Mouse (Mus musculus): Measurements from ENCODE around the gene Zfp580.

Zfp580 gene

DNA sequence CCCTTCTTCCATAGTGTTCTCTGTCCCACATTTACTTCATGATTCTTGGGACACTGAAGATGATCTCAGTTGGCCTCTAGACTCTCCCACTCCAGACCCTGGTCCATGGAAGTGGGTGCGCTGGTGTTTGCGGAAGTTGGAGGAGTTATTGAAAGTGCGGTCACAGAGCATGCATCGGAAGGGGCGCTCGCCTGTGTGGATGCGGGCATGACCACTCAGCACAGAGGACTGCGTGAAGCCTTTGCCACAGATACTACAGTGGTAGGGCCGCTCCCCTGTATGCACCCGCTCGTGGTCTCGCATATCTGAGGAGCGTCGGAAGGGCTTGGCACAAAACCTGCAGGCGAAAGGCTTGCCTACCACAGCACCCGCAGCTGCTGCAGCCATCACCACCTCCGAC is 15.7 kb upstream of the Zfp580 start:
- no peak for DNase-seq (ENCODE audit: low spot score)

DNA sequence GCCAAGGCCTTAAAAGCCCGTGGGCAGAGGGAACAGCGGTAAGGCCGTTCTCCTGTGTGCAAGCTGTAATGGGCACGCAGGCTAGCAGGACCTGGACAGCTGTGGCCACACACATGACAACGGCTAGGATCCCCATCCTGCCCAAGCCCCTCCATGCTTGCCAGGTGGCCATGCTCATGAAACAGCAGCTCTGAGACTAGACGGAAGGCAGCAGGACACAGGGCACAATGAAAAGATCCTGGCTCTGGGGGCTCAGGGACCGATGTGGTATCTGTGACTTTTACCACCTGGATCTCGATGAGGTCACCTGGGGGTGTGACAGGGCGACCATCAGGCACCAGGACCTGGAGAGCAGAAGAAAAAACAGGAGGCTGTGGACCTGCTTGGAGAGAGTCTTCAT is 15.2 kb upstream of the Zfp580 start:
- no peak for DNase-seq (ENCODE audit: low spot score)

DNA sequence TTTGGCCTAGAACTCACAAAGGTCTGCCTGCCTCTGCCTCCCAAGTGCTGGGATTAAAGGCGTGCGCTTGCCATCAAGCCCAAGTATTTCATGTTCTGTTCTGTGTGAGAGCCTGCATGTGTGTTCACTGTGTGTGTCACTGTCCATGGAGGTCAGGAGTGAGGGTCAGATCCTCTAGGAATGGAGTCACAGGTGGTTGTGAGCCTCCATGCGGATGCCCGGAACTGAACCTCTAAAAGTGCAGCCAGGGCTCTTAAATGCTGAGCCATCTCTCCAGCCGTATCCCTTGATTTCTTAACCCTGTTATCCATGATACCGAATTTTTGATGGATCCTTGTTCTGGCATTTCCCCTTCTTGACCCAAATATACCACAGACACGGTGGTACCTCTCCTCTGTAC is 14.3 kb upstream of the Zfp580 start:
- DNase-seq (ENCODE audit: low spot score), result no peak

DNA sequence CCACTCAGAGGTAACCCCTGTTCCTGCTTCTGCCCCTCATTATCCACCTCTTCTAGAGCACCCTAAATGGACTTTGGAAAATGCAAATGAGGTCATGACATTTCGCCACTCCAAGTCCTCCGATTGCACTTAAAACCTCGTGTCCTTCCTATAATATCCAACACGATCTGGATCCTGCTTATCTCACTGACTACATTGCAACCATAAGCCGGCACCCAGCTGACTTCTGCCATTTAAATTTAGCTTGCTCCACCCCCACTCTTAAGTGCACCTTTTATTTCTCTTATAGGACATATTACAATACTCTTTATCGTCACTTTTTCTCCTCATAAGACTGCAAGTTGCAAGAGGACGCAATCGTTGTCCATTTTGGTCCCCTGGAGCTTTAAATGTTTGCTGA is 13.9 kb upstream of the Zfp580 start:
- no peak for DNase-seq (ENCODE audit: low spot score)

DNA sequence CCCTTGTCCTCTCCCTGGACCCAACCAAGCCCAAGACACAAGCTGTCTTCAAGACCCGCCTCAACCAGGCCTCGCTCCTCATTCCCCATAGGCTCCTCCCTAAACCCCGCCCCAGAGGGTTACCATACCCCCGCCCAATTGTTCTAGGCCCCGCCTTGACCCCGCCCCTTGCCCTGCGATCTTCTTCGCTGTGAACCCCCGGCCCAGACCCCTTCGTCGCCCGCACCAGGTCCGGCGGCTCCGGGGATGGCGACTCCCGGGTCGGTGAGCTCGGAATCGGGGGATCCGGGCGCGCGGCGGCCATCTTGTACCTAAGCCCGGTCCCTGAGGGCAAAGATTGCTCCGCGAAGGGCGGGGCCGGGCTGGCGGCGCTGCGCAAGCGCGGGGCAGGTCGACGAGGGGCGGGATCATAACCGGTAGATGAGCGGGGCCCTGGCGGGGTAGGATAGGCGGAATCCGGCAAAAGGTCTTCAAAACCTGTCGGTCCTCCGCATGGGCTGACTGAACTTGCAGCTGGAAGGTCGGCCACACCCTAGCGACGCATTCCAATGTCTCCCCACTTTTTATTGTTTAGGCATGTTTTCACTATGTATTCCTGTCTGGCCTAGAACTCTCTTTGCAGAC is 13.1 kb upstream of the Zfp580 start, which contains the start of gene Zfp784:
Zfp784 (minus strand) TSS at position 338 of the 624 bp plus-strand sequence.
- peak; percentile 88 for DNase-seq (ENCODE audit: low spot score)

DNA sequence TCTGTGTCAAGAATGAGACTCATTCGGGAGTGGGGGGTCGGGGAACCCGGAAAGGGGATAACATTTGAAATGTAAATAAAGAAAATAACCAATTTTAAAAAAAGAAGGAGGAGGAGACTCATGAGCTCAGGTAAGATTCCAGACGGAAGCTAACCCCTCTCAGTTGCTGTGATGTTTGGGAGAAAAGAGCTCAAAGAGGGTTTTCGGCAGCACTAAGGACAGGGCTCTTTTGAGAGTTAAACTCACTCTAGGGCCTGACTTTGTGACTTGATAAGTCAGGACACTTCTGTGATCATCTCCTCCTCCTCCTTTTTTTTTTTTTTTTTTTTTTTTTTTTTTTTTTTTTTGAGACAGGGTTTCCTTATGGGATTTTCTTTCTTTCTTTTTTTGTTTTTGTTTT is 12.4 kb upstream of the Zfp580 start:
- no peak for DNase-seq (ENCODE audit: low spot score)

DNA sequence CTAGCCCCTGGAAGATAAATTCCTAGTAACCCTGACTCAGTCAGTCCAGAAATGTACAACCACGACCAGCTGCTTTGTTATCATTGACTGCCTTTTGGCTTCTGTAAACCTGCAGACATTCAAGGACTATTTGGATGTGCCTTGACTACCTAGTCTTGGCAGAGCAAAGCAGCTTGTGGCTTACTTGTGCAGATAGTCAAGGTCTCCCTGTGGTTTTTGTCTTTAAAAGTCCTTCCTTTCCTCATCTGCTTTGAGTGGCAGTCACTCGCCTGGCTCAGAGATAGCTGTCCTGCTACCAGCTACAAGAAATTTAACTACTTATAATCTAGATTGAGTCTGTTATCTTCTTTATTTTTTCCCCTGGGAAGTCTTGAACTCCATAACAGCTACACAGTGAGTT is 6.4 kb upstream of the Zfp580 start:
- no peak for DNase-seq (ENCODE audit: low spot score)

DNA sequence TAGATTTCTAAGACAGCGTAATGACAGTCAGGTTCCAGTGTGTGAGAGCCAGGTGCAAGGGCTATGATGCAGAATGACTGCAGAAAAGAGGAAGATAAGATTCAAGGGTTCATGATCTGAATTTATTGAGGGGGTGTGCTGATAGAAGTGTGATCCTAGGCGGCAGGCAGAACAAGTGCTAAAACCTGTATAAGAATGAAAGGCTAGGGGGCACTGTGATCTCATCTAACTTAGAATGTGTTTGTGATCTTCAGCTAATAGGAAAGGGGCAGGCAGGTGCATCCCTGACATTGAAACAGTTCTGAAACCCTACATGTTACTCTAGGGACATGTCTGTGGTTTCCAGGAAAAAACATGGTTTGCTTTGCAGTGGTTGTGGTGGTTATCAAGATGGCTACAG is 5.2 kb upstream of the Zfp580 start:
- no peak for DNase-seq (ENCODE audit: low spot score)

DNA sequence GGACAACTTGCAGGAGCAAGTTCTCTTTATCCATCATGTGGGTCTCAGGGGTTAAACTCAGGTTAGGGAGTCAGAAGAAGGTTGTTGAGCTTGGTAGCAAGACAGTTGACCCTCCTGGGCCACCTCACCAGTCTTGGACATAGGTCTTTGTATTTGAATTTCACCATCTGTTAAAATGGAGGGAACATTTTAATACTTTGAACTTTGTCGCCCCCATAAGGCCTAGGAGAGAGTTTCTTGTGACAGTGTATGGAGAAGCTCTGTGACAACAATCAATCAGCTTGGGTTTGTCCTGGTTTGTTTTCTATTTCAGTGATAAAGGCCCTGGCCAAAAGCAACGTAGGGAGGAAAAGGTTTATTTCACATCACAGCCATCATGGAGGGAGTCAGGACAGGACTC is 4.0 kb upstream of the Zfp580 start:
- no peak for DNase-seq (ENCODE audit: low spot score)

DNA sequence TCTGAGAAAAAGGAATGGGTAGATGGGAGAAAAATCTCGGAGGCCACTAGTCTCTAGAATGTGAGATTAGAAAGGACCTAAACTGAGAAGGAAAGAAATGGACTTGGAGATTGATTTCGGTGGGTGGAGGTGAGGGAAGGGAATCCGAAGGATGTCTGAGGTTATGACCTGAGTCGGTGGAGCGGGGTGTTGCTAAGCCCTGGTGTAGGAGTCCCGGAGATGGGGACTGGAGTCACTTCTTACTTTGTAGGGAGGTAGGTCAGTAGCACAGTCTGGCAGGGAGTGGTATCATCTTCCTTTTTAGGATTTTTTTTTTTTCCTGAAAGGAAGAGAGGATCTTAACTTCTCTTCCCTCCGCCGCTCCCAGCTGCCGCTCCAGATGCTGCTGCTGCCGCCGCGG is 1.1 kb downstream of the Zfp580 start:
- no peak for DNase-seq (ENCODE audit: low spot score)

DNA sequence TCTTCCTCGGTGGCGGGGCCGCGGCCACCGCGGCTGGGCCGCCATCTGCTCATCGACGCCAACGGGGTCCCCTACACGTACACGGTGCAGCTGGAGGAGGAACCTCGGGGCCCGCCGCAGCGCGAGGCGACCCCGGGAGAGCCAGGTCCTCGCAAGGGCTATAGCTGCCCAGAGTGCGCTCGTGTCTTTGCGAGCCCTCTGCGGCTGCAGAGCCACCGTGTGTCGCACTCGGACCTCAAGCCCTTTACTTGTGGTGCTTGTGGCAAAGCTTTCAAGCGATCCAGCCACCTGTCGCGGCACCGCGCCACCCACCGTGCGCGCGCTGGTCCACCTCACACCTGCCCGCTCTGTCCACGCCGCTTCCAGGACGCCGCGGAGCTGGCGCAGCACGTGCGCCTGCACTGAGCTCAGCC is 1.6 kb downstream of the Zfp580 start:
- DNase-seq (ENCODE audit: low spot score), result no peak

DNA sequence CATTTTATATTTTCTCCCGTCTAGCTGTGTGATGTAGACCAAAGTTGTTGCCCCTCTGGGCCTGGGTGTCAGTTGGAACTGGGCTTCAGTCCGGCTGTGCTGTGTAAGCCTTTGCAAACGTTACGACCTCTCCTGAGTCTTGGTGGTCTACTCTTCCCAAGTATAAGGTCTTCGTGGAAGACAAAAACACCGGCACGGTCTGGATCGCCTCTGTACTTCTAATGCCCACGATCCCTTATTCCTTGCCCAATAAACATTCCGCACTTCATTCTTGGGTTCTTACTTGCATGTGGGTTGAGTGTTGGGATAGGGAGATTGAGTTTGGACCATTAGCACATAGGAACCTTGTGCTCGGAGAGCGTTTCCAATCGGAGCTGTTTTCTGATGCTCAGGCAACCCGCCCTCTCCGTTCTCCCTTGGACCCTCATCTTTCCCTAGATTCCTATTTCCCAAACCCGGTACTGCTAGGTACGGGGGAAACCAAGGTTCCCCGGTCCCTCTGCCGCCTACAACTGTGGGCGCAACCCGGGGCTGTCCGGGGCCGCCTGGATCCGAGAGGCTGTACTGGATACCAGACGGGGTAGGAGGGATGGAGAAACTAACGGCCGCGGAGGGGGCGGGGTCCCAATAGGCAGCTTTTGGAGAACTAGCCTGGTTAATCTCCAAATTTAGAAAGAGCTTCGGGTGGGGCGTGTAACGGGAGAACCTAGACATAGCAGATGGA is 2.3 kb downstream of the Zfp580 start:
- no peak for DNase-seq (ENCODE audit: low spot score)

DNA sequence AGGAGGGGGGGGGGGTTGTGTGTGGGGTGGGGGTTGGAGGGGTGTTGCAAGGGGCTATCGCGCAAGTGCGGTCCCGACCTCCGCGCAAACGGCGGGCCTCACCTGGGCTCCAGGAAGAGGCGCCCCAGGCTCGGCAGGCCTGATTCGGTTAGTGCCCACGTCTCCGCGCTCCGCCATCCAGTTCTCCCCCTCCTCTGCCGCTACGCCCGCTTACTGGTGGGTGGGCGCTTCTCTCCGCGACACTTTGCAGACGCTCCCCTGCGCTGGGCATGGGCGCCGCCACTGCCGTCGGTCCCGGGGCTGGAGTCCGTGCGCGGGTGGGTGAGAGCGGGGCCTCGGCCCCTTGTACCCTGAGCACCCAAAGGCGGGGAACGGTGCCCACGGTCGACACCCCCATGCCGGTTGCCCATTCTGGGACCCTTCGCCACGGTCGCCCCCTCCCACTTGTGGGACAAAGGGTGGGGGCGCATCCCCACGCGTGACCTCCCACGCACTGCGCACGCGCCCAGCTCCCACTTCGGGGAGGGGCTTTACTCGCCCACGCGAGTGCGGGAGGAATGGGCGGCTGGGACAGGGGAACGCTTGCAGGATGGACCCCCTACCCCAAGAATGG is 5.4 kb downstream of the Zfp580 start:
- DNase-seq (ENCODE audit: low spot score), result no peak

DNA sequence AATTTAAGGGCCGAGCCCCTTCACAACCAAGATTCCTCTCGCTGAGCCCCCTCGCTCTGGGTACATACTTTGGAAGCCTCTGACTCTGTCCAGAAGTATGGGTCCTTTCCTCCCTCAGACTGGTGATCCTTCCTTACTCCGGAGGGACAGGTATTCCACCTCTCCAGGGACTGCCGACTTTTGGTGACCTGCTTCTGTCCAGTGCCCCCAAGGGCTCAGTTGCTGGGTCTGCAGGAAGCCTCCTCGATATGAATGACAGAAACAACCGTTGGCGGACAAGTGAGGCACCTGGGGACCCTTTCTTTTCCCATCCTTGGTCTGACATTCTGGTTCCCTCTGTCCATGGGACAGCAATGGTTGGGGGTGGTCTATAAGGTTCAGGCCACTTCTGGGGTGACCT is 6.0 kb downstream of the Zfp580 start:
- no peak for DNase-seq (ENCODE audit: low spot score)

DNA sequence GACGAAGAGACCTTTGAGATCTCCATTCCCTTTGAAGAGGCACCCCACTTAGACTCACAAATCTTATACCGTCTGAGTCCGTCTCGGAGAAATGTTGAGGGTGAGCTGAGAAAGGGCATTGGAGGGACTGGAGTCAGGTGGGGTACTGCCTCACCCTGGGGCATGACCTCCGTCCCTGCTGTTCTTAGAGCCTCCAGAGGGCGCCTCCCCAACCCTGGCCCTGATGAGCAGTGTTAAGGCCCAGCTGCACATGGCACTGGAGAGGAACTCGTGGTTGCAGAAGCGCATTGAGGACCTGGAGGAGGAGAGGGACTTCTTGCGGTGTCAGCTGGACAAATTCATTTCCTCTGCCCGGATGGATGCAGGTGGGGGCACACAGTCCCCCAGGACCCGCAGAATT is 6.5 kb downstream of the Zfp580 start:
- no peak for DNase-seq (ENCODE audit: low spot score)

DNA sequence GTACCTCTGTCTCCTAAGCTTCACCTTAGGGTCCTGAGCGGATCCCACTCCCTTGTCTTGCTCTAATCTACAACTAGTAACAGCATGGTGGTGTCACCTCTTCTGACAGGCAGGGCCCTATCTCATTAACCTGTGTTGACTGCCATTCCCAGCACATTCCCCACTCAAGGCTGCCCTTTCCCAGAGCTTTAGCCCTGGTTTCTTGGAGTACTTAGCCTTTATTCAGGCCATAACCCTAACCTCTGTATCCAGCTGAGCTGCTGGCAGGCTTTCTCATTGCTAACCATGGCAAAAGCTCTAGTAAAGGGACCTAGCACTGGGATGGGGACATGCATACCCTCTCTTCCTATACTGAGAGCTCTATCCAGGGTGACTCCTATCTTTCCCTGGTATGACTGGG is 7.3 kb downstream of the Zfp580 start:
- DNase-seq (ENCODE audit: low spot score), result no peak

DNA sequence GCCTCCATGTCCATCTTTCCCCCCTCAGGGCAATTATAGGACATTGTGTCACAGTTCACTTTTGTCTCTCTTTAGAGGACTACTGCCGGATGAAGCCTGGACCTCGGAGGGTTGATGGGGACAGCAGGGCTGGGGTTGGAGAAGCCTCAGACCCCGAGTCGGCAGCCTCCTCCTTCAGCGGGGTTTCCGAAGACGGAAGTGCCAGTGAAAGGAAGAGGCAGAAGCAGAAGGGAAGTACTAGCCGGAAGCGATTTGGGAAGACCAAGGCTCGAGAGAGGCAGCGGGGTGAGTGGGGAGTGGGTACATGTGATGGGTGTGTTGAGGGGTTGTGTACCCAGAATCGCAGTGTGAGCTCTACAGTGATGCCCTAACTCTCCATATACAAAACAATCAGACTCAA is 8.1 kb downstream of the Zfp580 start:
- DNase-seq (ENCODE audit: low spot score), result no peak

DNA sequence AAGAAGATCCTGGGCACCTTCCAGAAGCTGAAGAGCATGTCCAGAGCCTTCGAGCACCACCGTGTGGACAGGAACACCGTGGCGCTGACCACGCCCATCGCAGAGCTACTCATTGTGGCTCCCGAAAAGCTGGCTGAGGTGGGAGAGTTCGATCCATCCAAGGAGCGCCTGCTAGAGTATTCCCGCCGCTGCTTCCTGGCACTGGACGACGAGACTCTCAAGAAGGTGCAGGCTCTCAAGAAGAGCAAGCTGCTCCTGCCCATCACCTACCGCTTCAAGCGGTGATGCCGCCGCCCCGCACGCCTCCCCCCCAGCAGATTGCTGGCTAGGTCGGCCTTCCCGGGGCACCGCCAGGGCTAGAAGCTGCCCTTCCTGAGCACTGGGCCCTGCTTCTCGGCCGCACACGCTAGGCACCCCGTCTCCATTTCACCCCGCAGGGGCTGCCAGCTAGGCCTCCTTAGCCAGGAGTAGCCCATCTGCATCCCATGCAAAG is 8.9 kb downstream of the Zfp580 start:
- DNase-seq (ENCODE audit: low spot score), result peak; percentile 75

DNA sequence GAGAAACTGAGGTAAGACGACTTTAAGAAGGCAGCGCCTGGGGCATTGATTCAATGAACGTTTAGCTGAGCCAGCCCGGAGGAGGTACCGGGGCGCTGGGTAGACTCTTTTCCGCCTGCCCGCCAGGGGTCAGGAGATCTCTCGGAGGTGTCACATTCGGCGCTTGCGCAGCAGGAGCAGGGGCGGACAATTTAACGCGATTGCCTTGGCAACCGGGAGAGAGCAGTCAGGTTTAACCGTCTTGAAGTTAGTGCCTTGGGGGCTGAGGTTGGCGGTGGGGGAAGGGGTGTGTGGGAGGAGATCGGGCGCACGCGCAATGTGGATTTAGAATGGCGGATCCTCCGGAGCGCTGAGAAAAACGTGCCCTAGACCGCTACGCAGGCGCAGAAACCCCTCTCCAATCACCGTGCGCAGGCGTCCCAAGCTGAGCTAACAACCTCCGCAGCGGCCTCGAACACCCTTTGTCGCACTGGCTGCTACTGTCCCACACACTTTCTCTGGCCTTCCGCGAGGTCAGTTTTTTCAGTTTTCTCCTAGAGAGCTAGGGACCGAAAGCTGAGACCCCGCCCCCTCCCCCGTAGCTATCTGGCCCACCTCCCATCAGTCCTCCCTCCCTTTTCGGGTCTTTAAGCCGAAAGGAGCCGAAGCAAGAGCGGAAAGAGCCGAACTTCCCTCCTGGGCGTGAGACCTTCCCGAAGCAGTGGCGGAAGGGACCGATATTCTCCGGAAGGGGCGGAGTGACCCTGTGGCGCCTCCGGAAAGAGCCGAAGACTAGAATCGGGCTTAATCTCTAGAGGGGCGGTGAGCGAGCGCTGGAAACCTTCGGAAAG is 9.8 kb downstream of the Zfp580 start:
- DNase-seq (ENCODE audit: low spot score), result peak; percentile 97

DNA sequence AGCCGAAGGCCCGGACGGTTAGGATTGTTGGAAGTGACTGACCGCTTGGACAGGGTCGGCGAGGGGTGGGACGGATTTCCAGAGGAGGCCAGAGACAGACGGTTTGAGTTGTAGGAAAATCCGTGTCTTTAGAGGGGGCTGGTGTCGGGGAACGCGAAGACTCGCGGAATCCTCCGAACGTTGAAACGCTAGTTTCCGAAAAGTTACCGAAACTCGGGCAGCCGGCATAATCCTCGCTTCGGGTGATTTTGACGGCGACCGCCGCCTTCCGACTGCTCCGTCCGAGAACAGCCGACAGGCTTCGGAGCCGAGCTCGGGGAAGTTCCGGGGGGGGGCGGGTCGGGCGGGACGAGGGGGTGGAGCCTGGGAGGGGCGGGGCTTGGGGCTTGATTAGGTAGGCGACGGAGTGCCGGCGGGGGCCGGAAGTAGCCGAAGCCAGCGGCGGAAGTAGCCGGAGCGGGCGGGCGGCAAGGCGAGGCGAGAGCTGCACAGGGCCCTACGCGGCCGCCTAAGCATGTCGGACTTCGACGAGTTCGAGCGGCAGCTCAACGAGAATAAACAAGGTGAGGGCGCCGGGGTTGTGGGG is 10.5 kb downstream of the Zfp580 start, which contains the start of gene U2af2:
U2af2 (plus strand) TSS at position 370 of the 586 bp plus-strand sequence.
- peak; percentile 86 for DNase-seq (ENCODE audit: low spot score)

DNA sequence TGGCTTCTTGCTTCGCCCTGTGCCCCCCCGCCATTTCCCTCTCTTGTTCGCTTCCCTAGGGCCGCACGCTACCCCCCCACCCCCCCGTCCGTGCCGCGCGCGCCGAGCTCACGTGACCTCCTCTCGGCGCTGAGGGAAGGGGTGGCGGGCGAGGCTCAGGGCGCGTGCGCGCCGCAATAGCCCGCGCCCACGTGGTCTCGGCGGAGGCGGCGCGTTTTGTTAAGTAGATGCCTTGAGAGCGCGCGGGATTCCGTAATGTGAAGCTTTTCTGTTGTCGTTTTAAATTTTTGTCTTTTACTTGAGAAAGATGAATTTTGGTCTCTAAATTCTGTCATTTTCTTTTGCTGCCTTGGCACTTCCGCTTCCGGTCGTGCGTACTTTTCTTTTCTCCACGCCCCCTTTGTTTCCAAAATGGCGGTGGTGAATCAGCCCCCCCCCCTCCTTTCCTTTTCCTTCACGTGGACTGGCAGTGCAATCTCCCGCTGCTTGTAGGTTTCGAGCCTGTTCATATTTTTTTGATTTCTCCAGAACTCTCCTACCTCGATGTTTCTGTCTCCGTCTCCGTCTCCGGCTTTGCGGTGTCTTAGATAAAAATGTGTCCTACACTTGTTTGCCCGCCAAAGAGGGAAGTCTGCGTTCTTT is 11.1 kb downstream of the Zfp580 start:
- DNase-seq (ENCODE audit: low spot score), result peak; percentile 84

All from c-Kit-positive CD71-positive TER-119-positive erythroid progenitor cells, embryonic 14.5 days (primary cell).